Mouse (Mus musculus) kidney, adult 8-10 months (tissue): ENCODE measurements around the gene Barx1.
A peak's percentile ranks its signal among the peaks of the same experiment; 100 is the strongest.

Source experiments
- DNase-seq, 2 experiments: peaks; one replicate each; pipeline ENCODE4 v3.0.0; 2022

The Barx1 gene

DNA sequence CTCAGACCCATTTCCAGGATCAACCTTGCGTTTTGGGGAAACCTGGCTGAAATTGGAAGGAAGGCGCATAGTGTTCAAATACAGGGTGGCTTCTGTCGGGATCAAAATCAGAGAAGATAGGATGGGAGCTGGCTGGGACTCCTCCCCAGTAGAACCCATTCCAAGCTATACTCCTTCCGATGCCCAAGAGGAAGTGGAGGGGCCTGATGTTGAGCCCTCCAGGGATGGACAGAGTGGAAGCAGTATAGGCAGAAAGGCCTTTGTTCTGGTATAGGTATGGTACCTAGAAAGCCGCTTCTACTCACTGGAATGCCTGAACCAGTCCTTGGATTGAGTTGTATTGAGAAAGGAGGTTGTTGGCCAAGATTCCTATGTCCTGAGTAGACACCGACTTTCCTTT is 2.1 kb upstream of the Barx1 start:
- DNase-seq: no peak

DNA sequence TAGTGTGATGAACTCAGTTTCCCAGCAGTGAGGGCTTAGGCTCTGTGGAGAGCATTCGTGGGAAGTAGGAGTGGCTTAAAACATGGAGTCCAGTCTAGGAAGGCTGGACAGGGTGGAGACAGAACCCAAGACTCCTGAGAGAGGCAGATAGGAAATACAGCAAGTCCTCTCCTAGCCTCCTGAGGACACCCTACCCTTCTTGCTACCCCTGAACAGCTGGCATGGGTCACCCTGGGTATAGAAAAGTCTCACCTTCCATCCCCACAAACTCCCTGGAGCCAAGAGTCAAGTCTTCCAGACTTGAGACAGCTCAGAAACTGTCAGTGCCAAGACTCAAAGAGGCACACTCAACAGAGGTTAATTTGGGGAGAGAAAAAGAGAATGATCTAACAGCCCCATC is 1.2 kb upstream of the Barx1 start:
- DNase-seq: no peak

DNA sequence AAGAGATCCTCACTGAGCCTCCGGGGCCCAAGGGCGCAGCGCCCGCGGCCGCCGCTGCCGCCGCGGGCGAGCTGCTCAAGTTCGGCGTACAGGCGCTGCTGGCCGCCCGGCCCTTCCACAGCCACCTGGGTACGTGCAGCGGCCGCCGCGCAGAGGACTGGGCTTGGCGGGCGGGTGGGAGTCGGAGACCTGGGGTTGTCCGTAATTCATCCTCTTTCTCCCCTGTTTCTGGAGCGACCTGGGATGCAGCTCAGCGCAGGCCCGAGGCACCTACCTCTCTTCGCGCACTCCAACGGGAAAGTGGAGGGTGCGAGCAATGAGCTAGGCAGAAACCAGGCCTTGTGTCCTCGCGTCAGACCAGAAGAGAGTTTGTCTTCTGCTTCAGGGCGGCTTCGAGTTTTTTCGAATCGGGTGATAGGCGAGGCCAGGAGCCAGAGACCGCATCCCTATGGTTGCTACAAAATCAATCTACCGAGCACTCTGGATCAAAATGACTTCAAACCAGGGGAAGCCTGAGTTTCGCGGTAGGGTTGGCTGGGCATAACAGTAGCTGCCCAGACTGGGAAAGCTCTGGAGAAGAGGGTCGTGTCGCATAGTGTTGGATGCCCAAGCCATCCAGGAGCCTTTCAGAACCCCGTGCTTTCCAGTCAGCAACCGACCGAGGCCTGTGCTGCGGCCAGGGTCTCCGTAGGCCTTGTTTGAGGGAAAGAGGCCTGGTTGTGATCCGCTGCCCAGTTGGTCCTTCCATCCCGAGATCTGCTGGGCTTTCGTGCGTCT is 601 bp downstream of the Barx1 start:
- no peak for DNase-seq

DNA sequence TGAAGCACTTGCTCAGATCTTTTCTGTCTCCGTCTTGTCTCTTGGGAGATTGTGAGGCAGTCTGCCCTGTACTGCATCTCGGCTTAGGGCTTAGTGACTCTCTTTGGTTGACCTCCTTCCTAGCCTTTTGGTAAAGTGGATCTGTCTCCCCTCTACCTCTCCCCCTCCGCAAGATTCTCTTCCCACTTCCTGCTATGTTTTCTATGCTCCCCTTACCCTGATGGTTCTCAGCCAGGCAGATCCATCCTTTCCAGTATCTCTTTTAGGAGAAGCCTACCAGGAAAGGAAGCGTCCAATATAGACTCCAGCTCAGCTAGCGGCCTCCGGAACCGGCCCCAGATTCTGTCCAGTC is 1.2 kb downstream of the Barx1 start:
- DNase-seq: no peak

DNA sequence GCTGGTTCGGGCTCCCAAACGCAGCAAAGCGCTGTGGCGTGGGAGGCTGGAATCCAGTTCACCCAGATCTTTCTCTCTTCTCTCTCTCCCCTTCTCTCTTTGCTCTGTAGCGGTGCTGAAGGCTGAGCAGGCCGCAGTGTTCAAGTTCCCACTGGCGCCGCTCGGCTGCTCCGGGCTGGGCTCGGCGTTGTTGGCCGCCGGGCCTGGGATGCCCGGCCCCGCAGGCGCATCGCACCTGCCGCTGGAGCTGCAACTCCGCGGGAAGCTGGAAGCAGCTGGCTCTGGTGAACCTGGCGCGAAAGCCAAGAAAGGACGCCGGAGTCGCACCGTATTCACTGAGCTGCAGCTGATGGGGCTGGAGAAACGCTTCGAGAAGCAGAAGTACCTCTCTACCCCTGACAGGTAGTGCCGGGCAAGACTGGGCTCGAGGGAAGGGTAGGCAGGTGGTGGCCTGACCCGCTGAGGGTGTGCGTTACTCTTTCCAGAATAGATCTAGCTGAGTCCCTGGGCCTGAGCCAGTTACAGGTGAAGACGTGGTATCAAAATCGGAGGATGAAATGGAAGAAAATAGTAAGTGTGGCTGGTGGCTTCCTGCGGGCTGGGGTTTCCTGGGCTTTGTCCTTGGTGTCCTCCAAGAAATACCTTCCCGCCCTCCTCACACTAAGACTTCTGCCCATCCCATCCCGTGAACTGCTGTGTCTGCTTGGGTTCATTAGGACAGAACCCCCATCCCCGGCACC is 2.3 kb downstream of the Barx1 start:
- no peak for DNase-seq

DNA sequence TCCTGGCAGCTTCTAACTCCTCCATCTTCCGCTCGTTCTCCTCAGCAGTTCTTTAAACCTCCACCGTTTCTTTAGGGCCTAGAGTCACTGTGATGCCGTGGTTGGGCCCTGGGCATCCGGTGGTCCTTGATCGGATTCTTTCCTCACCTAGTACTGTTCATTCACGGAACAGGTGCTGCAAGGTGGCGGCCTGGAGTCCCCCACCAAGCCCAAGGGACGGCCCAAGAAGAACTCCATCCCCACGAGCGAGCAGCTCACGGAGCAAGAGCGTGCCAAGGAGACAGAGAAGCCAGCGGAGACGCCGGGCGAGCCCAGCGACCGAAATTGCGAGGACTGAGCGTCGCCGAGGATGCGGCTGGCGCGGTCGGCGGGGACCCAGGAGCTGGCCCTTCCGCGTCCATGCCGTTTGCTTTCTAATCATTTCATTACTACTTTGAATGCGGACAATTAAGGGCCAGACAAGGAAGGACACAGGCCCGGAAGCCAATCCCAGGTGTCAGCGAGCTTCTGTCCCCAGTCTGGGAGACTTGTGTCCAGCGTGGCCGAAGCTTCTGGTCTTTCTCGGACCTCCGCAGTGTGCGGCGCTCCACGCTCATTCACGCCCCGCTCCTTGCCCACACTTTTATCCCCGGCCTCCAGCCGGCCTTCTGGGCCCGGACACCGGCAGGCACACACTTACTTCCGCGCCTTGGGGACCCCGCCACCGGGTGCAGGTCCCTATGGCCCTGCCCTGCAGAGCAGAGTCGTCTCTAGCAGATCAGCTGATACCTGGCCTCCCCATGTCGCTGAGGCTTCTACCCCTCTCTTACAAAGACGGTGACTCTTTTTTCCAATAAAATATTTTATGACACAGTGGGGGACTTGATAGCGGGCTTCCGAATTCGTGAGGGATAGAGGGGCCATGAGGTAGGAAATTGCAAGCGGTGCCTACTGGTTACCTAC is 3.1 kb downstream of the Barx1 start:
- no peak for DNase-seq

DNA sequence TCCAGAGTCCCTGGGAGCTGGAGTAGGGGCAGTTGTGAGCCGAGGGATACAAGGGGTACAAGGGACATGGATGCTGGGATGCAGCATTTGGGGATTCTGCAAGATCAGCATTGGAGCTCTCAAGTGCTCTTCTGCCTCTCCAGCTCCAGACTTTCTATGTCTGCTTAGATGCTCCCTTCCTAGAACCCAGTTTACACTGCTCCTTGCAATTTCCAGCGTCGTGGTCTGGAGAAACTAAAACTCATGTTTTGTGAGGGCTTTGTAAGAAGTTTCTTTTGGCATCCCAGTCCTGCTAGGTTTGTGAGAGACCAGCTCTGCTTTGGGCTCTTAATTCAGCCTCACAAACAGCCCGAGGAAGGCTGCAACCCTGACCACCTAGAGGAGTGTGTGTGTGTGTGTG is 4.7 kb downstream of the Barx1 start:
- no peak for DNase-seq

DNA sequence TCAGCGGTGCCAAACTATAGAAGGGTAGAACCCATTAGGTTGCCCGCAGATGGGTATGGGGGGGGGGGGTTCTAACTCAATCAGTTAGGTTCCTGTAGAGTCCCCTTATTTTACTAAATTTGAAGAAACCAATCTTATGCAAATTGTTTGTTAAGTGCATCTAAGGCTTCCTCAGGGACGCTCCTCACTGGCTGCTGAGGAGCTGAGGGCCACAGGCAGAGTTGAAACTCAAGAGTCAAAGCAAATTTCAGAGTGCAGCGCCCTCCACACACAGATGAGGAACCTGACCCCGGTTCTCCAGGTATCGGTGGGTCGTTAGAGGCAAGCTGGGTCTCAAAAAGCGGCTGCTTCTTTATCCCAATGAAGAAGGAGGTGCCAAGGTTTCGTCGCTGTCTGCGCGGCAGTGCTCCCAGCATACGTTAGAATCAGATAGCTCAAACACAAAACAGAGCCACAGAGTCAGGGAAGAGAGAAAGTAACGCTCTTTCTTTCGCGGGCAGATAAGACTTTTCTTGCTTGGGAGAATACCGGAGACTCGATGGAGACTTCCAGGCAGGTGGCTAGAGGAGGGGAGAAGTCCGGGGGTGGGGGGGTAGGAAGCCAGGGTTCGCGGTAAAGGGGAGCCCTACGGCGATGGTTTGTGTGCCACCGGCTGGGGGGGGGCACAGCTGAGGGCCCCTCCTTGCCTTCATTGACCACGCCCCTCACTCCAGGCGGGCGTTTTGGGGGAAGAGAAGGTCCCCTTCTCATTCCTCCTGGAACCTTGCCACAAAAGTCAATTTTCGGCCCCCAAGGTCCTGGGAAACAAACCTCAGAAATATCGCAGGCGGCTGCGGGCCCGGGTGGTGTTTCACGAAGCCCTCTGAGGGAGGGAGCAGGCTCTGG is 5.5 kb downstream of the Barx1 start:
- DNase-seq: no peak

DNA sequence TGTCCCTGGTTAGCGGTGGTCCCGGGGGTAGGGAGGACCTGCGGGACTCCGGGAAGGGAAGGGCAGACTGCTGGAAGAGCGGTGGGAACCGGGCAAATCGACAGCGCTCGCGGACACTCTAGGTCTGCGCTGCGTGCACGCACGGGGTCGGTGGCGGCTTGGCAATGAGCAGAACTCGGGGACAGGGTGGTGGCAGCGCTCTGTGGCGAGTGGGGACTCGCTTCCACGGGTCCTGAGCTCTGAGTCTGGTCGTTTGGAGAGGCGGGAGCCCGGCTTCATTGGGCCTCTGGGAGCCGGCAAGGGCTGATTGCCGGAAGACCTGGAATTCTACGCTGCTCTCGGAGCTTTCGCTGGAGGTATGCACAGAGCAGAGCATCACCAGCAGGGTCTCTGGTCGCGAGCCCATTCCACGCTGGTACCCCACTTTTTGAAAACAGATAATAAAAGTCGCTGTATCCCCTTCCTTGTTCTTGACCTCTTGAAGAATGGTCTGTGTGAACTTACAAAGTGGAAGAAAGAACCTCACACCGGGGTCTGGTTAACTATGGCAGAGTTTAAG is 6.3 kb downstream of the Barx1 start:
- DNase-seq: no peak

DNA sequence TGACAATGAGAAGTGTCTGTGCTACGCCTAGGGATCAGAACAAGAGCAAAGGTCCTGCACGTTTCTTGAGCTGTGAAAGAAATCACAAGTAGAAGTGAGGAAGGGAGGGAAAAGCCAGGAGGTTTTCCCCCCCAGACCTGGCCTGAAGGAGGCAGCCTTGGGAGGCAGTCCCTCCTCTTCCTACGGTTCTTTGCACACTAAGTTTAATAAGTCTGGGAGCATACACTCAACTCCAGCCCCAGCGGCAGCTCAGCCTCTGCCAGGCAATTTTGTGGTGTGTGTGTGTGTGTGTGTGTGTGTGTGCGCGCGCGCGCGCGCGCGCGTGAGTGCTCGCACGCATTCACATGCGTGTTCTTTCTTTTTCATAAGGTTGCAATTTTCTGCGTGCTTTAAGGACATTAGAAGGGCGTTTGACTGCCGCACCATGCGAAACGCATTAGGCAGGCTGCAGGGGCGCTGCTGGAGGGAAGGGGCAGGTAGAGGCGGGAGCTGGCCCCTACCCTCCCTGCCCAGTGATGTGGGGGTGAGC is 9.6 kb downstream of the Barx1 start:
- no peak for DNase-seq

DNA sequence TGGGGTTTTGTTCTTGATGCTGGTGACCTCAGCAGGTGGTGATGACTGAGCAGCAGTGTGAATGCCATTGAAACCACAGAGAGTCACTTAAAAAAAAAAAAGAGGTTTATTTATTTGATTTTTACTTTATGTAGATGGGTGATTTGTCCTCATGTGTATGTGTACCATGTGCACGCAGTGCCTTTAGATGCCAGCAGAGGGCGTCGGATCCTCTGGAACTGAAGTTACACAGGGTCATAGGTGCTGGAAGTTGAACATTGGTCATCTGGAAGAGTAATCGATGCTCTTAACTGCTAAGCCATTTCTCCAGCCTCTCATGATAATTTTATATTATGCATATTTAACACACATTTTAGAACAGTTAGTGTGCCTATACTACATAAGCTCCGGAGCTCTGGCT is 11.8 kb downstream of the Barx1 start:
- DNase-seq: no peak

DNA sequence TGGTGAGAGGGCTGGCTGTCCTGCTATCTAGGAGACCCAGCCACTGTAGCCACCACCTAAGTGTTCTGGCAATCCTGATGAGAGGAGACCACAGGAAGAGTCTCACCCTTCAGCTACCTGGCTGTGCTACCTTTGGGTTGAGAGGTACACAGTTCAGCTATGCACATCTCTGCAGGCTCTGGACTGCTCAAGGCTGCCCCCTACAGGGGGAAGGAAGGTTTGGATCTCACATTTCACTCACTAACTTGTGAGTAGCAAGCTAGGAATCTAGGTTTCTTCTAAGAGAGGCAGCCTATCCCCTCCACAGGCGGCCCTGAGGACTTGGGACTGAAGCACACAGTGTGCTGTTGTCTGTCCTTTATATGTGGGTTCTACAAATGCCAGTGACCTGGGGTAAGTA is 16.6 kb downstream of the Barx1 start:
- peak; percentile 16 to 49 for DNase-seq

DNA sequence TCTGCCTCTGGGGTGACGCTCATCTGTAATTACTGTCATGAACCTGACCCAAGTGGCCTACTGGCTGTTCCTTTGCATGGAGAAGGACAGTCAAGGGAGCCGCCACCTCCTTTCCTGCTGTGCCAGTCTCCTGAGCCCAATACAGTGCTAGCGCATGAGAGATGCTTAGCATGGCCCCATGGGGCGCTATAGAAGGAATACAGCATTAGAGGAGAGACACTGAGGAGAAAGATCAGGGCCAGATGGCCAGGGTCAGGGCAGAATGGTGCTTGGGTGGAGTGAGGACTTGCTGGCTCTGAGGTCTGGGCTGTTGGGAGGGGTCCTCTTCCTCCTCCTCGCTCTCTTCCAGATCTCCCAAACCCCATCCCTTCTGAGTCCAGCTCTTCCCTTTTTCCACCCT is 23.9 kb downstream of the Barx1 start:
- no peak for DNase-seq

DNA sequence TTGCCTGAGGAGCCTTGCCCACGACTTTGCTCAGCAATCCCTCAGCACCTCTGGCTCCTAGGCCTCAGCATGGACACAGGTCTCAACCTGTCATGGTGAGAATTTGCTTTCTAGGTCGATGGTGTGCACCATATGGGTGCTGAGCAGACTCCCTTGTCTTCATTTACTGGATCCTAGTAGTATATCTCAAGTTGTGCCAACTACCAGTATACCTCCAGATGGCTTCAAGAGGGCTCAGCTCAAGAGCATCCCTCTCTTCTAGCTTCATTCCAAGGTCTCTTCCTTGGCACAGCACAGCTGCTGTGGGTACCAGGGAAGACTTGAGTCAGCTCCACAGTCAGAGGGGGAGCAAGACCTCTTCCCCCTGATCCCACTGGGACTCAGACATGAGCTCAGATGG is 29.2 kb downstream of the Barx1 start:
- no peak for DNase-seq

DNA sequence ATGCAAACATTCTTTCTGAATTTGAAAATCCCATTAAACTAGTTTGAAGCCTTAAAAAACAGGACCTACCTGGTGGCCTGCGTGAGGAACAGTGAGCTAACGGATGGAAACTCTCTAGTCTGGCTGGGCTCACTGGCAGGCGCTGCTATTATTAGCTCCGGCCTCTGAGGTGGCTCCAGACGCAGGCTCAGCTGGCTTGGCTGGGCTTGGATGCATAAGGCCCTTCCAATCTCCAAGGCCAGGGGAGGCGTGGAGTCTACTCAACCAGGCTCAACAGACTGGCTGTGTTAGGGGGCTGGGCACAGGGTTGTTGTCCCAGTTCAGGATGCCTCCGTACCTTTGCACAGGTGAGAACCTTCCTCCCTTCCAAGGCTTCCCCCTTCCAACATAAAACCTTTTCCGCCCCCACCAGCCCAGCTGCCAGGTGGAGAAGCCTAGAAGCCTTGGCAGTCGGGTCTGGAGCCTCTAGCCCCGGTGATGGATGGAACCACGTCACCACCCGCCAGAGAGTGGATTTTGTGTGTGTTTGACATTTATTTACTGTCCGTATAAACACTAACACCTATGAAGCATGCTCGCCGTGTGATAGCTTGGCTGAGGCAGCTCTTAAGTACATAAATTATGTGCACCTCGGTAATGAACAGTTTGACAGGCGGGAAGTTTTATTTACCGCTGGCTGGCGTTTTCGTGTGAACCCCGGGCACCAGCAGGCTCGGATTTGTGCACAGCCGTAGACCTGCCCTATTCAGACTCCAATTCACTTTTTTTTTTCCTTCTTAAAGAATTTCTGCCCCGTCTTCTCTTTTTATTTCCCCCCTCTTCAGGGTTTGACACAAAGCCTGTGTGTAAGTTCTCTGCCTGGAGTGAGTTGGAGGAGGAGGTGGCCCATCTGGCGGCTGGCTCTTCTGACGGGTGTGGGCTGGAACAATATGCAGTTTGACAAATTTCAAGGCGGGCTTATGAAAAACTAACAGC is 31.6 kb downstream of the Barx1 start:
- DNase-seq: no peak

DNA sequence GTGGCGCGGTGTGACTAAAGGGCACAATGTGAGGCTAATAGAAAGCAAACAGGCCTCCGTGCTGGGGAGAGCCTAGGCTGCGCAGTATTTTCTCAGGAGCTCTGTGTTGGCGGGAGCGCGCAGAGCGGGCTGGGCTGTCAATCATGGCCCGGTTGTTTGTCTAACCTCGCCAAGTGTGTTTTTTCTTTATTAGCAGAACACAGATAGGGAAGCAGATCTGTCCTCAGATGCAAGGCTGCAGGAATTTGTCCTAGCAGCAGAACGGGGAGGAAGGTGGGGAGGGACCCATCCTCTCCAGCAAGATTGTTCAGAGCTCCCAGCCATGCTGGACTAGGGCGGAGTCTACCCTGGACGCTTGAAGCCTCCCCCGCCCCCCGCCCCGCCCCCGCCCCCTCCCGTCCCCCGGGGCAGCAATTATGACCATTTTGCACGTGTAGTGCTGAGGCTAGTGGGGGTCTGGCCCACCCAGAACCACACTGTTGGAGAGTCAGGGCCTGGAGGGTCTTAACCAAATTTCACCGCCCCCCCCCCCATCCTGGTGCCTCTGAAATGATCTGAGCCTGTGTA is 43.7 kb downstream of the Barx1 start:
- no peak for DNase-seq

DNA sequence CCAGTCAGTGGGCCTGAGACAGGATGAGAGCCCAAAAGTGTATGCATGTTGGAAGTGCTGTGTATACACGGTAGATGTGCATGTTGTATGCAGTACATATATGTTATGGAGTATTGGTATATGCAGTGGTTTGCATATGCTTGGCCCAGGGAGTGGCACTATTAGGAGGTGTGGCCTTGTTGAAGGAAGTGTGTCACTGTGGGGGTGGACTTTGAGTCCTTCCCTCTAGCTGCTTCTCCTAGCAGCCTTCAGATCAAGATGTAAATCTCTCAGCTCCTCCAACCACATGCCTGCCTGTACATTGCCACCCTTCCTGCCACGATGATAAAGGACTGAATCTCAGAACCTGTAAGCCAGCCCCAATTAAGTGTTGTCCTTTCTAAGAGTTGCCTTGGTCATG is 49.9 kb downstream of the Barx1 start:
- DNase-seq: no peak

DNA sequence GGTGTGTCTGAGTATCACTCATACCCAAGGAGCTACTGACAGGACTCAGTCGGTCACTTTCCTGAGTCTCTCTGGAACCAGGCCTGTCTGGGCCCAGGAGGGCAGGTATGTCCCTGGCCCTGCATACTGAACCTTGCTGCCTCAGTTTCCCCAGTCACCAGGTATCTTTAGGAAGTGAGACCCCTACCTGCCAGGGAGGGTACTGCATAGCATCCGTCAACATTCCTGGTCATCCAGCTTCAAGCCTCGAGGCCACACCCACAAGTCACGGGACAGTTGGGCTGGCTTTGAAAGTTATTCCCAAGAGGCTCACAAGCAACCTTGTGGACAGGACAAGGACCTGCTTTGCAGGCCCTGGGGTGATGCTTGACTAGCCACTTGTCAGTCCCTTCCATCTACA is 53.3 kb downstream of the Barx1 start:
- DNase-seq: no peak
